Mouse (Mus musculus): ENCODE data around the gene Pbx4. TPM values are rescaled to one million over a fixed set of nuclear protein-coding genes. Genes with fewer than 3 reads are reported as not detected.
A peak's percentile ranks its signal among the peaks of the same experiment; 100 is the strongest.

Gene Pbx4
- polyA plus RNA-seq, 1 experiment, result 9.7 TPM

- Histone ChIP-seq H3K4me3 (replicated peaks; ENCODE audit: control insufficient read depth, low read depth, low read length) (no peak overlapping the region), H3K27ac (ENCODE audit: control insufficient read depth, insufficient read depth, low read depth, low read length, poor library complexity) (no peak overlapping the region), H3K4me1 (ENCODE audit: control insufficient read depth, insufficient read depth, low read length) (peaks cover 3% of the 10 kb centered on the region)
- WGBS, result 74% methylated on average over 5 of the region's 5 CpGs
- TF ChIP-seq CTCF (IDR thresholded peaks at IDR 0.05; ENCODE audit: control insufficient read depth, insufficient read depth, low read length) (no peak), POLR2A (IDR thresholded peaks at IDR 0.05; ENCODE audit: borderline replicate concordance, control insufficient read depth, low read depth, low read length) (no peak)
Measured at GRCm38 (mm10) chr8:69915748-69916147, 83.5 kb downstream of the Pbx4 start.

GRCm38 (mm10) chr8:69918506-69918905 lies 86.2 kb downstream of the Pbx4 start:
- no peak overlapping the region for H3K4me3 ChIP-seq (replicated peaks; ENCODE audit: control insufficient read depth, low read depth, low read length)
- no peak overlapping the region for H3K27ac ChIP-seq (ENCODE audit: control insufficient read depth, insufficient read depth, low read depth, low read length, poor library complexity)
- no peak for TF ChIP-seq CTCF (IDR thresholded peaks at IDR 0.05; ENCODE audit: control insufficient read depth, insufficient read depth, low read length)
- no peak for TF ChIP-seq POLR2A (IDR thresholded peaks at IDR 0.05; ENCODE audit: borderline replicate concordance, control insufficient read depth, low read depth, low read length)
- peaks cover 9% of the 10 kb centered on the region for H3K4me1 ChIP-seq (ENCODE audit: control insufficient read depth, insufficient read depth, low read length)

- Histone ChIP-seq H3K4me1 (ENCODE audit: control insufficient read depth, insufficient read depth, low read length) (peaks cover 10% of the 10 kb centered on the region), H3K4me3 (replicated peaks; ENCODE audit: control insufficient read depth, low read depth, low read length) (no peak overlapping the region), H3K27ac (ENCODE audit: control insufficient read depth, insufficient read depth, low read depth, low read length, poor library complexity) (no peak overlapping the region)
- 23% methylated on average over 1 of the region's 1 CpGs for WGBS
- peak; percentile 53 for TF ChIP-seq CTCF (IDR thresholded peaks at IDR 0.05; ENCODE audit: control insufficient read depth, insufficient read depth, low read length)
- TF ChIP-seq POLR2A (IDR thresholded peaks at IDR 0.05; ENCODE audit: borderline replicate concordance, control insufficient read depth, low read depth, low read length), result no peak
Measured at GRCm38 (mm10) chr8:69919010-69919409, 86.7 kb downstream of the Pbx4 start.

GRCm38 (mm10) chr8:69919876-69920662 lies 87.8 kb downstream of the Pbx4 start:
- Histone ChIP-seq H3K4me1 (ENCODE audit: control insufficient read depth, insufficient read depth, low read length) (peaks cover 10% of the 10 kb centered on the region), H3K27ac (ENCODE audit: control insufficient read depth, insufficient read depth, low read depth, low read length, poor library complexity) (peak overlapping the region; percentile 54), H3K4me3 (replicated peaks; ENCODE audit: control insufficient read depth, low read depth, low read length) (no peak overlapping the region)
- TF ChIP-seq CTCF (IDR thresholded peaks at IDR 0.05; ENCODE audit: control insufficient read depth, insufficient read depth, low read length), result no peak
- no peak for TF ChIP-seq POLR2A (IDR thresholded peaks at IDR 0.05; ENCODE audit: borderline replicate concordance, control insufficient read depth, low read depth, low read length)
- WGBS, result 31% methylated on average over 11 of the region's 11 CpGs

GRCm38 (mm10) chr8:69921141-69921540 lies 88.8 kb downstream of the Pbx4 start:
- TF ChIP-seq POLR2A (IDR thresholded peaks at IDR 0.05; ENCODE audit: borderline replicate concordance, control insufficient read depth, low read depth, low read length) (no peak), CTCF (IDR thresholded peaks at IDR 0.05; ENCODE audit: control insufficient read depth, insufficient read depth, low read length) (no peak)
- H3K4me1 ChIP-seq (ENCODE audit: control insufficient read depth, insufficient read depth, low read length), result peaks cover 10% of the 10 kb centered on the region
- H3K4me3 ChIP-seq (replicated peaks; ENCODE audit: control insufficient read depth, low read depth, low read length), result no peak overlapping the region
- WGBS, result 89% methylated on average over 2 of the region's 2 CpGs
- peak overlapping the region; percentile 54 for H3K27ac ChIP-seq (ENCODE audit: control insufficient read depth, insufficient read depth, low read depth, low read length, poor library complexity)

Other genes starting within 250 kb of the Pbx4 start
- gene Zfp868, start 206.9 kb upstream of the Pbx4 start, polyA plus RNA-seq (2011; ENCODE audit: insufficient read depth, insufficient read length, low replicate concordance, missing spikeins), result 5.2 and 10.1 TPM in 2 replicates
- 0.55 and 0.81 TPM in 2 replicates for gene Zfp964, start 178.0 kb upstream of the Pbx4 start, polyA plus RNA-seq (2011; ENCODE audit: insufficient read depth, insufficient read length, low replicate concordance, missing spikeins)
- gene Zfp869, start 121.8 kb upstream of the Pbx4 start, polyA plus RNA-seq (2011; ENCODE audit: insufficient read depth, insufficient read length, low replicate concordance, missing spikeins), result 4.5 and 5.7 TPM in 2 replicates
- 3.6 and 6.2 TPM in 2 replicates for gene Zfp963, start 82.5 kb upstream of the Pbx4 start, polyA plus RNA-seq (2011; ENCODE audit: insufficient read depth, insufficient read length, low replicate concordance, missing spikeins)
- gene Gm20422, start 57.6 kb upstream of the Pbx4 start, polyA plus RNA-seq (2011; ENCODE audit: insufficient read depth, insufficient read length, low replicate concordance, missing spikeins), result 2.4 and 3.8 TPM in 2 replicates
- 22.2 and 44.4 TPM in 2 replicates for gene Atp13a1, start 41.3 kb upstream of the Pbx4 start, polyA plus RNA-seq (2011; ENCODE audit: insufficient read depth, insufficient read length, low replicate concordance, missing spikeins)
- gene Zfp866, start 41.3 kb upstream of the Pbx4 start, polyA plus RNA-seq (2011; ENCODE audit: insufficient read depth, insufficient read length, low replicate concordance, missing spikeins), result 10.6 and 13.5 TPM in 2 replicates
- 45.7 and 112 TPM in 2 replicates for gene Gmip, start 23.8 kb upstream of the Pbx4 start, polyA plus RNA-seq (2011; ENCODE audit: insufficient read depth, insufficient read length, low replicate concordance, missing spikeins)
- gene Lpar2, start 10.1 kb upstream of the Pbx4 start, polyA plus RNA-seq (2011; ENCODE audit: insufficient read depth, insufficient read length, low replicate concordance, missing spikeins), result 1.3 and 3.8 TPM in 2 replicates
- not detected in 2 replicates for gene Cilp2, start 55.2 kb downstream of the Pbx4 start, polyA plus RNA-seq (2011; ENCODE audit: insufficient read depth, insufficient read length, low replicate concordance, missing spikeins)
- not detected in 2 replicates for gene Tssk6, start 69.7 kb downstream of the Pbx4 start, polyA plus RNA-seq (2011; ENCODE audit: insufficient read depth, insufficient read length, low replicate concordance, missing spikeins)
- gene Ndufa13, start 70.1 kb downstream of the Pbx4 start, polyA plus RNA-seq (2011; ENCODE audit: insufficient read depth, insufficient read length, low replicate concordance, missing spikeins), result 41.2 and 61.7 TPM in 2 replicates
- gene Yjefn3, start 70.2 kb downstream of the Pbx4 start, polyA plus RNA-seq (2011; ENCODE audit: insufficient read depth, insufficient read length, low replicate concordance, missing spikeins), result not detected in 2 replicates
- 22.0 and 34.5 TPM in 2 replicates for gene Gatad2a, start 163.9 kb downstream of the Pbx4 start, polyA plus RNA-seq (2011; ENCODE audit: insufficient read depth, insufficient read length, low replicate concordance, missing spikeins)
- 29.7 and 51.9 TPM in 2 replicates for gene Mau2, start 210.2 kb downstream of the Pbx4 start, polyA plus RNA-seq (2011; ENCODE audit: insufficient read depth, insufficient read length, low replicate concordance, missing spikeins)
- gene Sugp1, start 210.3 kb downstream of the Pbx4 start, polyA plus RNA-seq (2011; ENCODE audit: insufficient read depth, insufficient read length, low replicate concordance, missing spikeins), result 19.1 and 26.4 TPM in 2 replicates
- 1.6 and 2.8 TPM in 2 replicates for gene Tm6sf2, start 240.4 kb downstream of the Pbx4 start, polyA plus RNA-seq (2011; ENCODE audit: insufficient read depth, insufficient read length, low replicate concordance, missing spikeins)

Data from bone marrow, adult 2 months (tissue).